Mouse (Mus musculus) erythroblast, adult 5-6 weeks (primary cell): ENCODE measurements around the gene Catspere2. TPM values are rescaled to one million over a fixed set of nuclear protein-coding genes. Genes with fewer than 3 reads are reported as not detected.
"Not testable (repeated sequence)": the region's sequence is repeated elsewhere in the genome, so short reads cannot be mapped to it uniquely, and the experiment has no call there.

Experiments
- ATAC-seq: replicated peaks from 2 replicates; pipeline ENCODE4 v1.8.0; 2016; ENCODE audit warnings: moderate number of reproducible peaks, mild to moderate bottlenecking, moderate TSS enrichment, inconsistent platforms; ENCODE audit not compliant: poor library complexity, low FRiP score, severe bottlenecking
- total RNA-seq, 2 experiments: library from RNA; stranded (forward) in 1 of 2; stranded (reverse) in 1 of 2; fragments of 150-400 nt in 1 of 2; fragments of 200-764, 138-1000 nt in 1 of 2; gene quantifications; 2 replicates each; pipeline versions ENCODE4 v1.2.3 to v1.2.4; 2015 to 2017; ENCODE audit warnings: low replicate concordance in 2 of 2

Gene Catspere2
- total RNA-seq (2015; ENCODE audit: low replicate concordance): not detected in 2 replicates
- total RNA-seq (2017; ENCODE audit: low replicate concordance): not detected in 2 replicates

- ATAC-seq: peak; percentile 98
These were observed at the start of gene Catspere2 for GRCm38 (mm10) chr1:177983024-177983450. Gene Catspere2 (plus strand): TSS chr1:177983423.

GRCm38 (mm10) chr1:177940422-177940977, 42.7 kb upstream of the Catspere2 start:
- ATAC-seq: peak; percentile 73

GRCm38 (mm10) chr1:177981276-177981675, 1.9 kb upstream of the Catspere2 start:
- ATAC-seq: no peak

DNA sequence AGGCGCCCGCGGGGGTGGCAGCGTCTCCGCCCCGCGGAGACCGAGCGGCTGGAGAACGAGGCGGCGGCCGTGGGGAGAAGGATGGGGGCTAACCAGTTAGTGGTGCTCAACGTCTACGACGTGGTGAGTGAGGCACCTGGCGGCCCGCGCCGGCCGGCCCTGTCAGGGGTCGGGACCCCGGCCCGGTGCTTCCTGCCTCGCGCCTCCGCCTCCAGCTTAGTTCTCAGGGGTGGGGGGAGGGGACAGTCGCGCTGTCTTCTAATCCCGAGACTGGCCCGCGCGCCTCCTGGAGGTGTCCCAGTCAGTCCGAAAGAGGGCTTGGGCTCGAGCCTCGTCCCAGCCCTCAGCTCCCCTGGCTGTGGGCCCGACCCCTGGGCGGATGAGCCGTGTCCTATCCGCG, 359 bp downstream of the Catspere2 start:
- ATAC-seq: peak; percentile 37

GRCm38 (mm10) chr1:177984206-177984605, 983 bp downstream of the Catspere2 start:
- no peak for ATAC-seq

DNA sequence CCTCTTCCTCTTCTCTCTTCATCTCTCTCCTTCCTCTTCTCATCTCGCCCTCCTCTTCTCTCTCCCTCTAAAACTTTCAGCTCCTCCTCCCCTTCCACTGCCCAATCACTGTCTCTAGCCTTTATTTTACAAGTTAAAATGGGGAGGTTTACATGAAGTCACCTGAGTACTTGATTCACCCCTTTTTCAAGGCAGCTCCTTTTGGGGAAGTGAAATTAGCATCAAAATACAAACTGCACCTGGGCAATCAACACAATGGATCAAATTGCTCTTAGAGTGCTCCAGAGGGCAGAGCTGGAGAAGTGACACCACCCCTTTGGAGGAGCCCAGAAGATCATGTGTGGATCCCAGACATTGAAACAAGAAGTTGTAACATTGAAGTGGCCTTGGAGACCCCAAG, 4.3 kb downstream of the Catspere2 start:
- ATAC-seq: not testable (repeated sequence)

DNA sequence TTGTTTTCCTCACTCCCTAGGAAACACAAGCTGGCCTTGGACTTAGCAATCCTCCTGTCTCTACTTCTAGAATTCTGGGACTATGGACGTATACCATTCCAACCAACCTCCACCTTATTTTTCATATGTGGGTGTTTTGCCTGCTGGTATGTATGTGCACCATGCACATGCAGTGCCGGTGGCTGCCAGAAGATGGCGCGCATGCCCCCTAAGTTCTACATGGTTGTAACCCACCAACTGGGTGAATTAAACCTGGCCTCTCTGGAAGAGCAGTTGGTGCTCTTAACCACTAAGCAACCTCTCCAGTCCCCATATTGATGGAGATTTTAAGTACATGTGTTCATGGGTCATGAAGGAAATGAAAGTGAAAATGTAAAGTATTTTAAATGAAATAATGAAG, 89.6 kb downstream of the Catspere2 start:
- ATAC-seq: not testable (repeated sequence)

DNA sequence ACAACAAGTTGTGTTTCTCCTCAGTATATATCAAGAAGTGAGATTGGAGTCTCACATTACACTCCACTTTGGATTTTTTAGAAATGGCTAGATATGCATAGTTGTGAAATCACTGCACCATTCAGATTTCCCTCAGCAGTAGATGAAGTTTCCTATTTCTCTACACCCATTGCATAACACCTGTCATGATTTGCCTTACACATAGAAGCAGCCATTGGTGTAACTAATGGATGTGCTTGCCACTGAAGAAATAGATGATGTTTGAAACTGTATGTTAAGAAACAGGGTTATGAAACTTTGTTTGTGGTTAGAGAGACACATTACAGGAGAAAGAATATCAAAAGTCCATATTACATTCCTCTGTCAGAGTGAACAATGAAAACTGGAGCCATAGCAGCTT, 114.6 kb downstream of the Catspere2 start:
- ATAC-seq: not testable (repeated sequence)

- ATAC-seq: not testable (repeated sequence)
These were observed 125.3 kb downstream of the Catspere2 start for GRCm38 (mm10) chr1:178108514-178108913.

- ATAC-seq: not testable (repeated sequence)
These were observed 139.0 kb downstream of the Catspere2 start for GRCm38 (mm10) chr1:178122236-178122635.

DNA sequence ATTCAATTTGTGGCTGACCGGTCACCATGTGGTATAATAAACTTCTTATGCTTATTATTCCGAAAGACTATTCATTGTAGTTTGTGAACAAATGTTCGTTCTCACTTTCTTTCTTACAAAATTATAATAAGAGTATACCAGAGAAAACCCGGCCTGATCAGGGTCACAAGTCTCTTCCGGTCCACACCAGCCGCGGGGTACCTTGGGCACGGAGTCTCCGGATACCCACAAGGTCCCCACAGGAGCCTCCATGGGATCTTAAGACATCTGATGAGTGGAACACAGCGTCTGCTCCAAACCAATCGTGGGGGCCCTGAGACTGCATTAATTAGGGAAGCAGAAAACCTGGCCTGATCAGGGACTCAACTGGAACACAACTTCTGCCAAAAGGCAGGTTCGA, 151.1 kb downstream of the Catspere2 start:
- no peak for ATAC-seq

GRCm38 (mm10) chr1:178146513-178146912, 163.3 kb downstream of the Catspere2 start:
- ATAC-seq: peak; percentile 69

GRCm38 (mm10) chr1:178146915-178147314, 163.7 kb downstream of the Catspere2 start:
- not testable (repeated sequence) for ATAC-seq

GRCm38 (mm10) chr1:178182251-178182650, 199.0 kb downstream of the Catspere2 start:
- ATAC-seq: no peak

GRCm38 (mm10) chr1:178185591-178185990, 202.4 kb downstream of the Catspere2 start:
- ATAC-seq: no peak

- ATAC-seq: peak; percentile 97
These were observed 204.1 kb downstream of the Catspere2 start, which contains the start of gene Desi2 for GRCm38 (mm10) chr1:178187216-178187791. Gene Desi2 (plus strand): TSS chr1:178187417.

- peak; percentile 11; the same call in 1 of the 2 replicates for ATAC-seq
These were observed 204.6 kb downstream of the Catspere2 start for GRCm38 (mm10) chr1:178187810-178188209.

GRCm38 (mm10) chr1:178188386-178188785, 205.2 kb downstream of the Catspere2 start:
- ATAC-seq: no peak

DNA sequence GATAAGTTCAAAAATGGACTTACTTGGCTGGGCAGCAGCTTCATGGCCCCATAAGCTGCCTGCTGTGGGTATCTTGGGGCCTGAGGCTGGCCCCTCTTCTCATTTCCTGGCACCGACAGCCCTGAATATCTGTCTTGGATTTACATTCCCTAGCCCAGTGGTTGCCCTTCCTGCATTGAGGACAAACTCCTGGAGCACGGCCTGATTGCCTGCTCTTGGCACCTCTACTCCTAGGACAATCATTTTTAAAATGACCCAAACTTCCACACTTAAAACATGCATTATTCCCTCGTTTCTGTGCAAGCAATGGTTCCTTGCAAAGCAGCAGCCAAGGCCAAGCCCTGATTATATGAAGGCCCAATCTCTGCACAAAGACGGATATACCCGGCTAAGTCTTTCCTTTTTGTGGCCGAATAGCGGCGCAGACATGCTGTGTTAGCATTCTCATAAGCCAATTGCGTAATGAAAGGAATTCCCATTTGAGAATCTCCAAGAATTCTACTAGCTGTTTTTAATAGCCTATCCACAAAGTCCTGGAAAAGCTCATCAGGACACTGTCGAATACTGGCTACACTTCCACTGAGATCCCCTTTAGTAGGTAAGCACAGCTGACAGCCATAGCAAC, 222.6 kb downstream of the Catspere2 start:
- ATAC-seq: no peak

DNA sequence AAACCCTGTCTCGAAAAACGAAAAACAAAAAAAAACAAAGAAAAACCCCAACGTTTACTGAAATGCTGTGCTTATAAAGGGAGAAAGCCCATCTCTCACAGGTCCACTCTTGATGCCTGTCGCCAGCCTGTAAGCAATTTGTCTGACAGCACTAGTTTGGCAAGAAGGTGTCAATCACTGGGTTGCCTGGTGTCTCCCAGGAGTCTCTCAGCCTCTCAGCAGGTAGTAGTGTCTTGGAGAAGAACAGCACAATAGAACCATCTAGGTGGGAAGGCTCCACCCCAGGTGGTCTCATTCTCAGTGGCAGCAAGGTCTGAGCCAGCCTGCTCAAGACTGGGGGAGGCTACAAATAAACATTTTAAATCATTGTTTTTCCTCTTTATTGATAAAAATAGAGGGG, 224.6 kb downstream of the Catspere2 start:
- ATAC-seq: not testable (repeated sequence)

DNA sequence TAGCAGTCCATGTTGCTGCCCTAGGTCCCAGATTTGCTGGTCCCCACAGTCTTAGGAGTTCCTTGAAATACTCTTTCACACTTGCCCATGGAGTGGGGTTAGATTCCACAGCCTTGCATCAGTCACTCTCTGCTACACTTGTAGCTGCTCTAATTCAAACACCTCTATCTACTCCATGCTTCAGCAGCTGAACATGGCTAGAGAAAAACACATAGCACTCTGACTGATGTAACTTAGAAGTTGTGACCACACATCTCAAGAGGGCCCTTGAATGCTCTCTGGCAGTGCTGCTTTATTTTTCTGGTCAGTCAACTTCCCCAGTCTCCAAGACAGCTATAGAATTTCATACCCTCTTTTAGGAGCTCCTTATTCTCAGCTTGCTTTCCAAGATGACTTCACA, 226.7 kb downstream of the Catspere2 start:
- ATAC-seq: no peak
